Mouse (Mus musculus): Measurements from ENCODE around the gene Map6. TPM values are rescaled to one million over a fixed set of nuclear protein-coding genes. Genes with fewer than 3 reads are reported as not detected.

Map6 gene
- polyA plus RNA-seq, 1 experiment from 2014 or later, result 0.06 TPM

GRCm38 (mm10) chr7:99382088-99383000 is 115.1 kb downstream of the Map6 start:
- H3K27me3 ChIP-seq (ENCODE audit: insufficient read depth, low read length), result peaks cover 18% of the 10 kb centered on the region
- peak; percentile 32 for DNase-seq
- H3K4me2 ChIP-seq (ENCODE audit: low read depth, low read length), result peak overlapping the region; percentile 90
- H3K36me3 ChIP-seq (replicated peaks; ENCODE audit: insufficient read depth, low read length), result no peaks in the 10 kb centered on the region
- no peak for ATAC-seq
- H3K9ac ChIP-seq (replicated peaks), result peak overlapping the region; percentile 60
- TF ChIP-seq CTCF (IDR thresholded peaks at IDR 0.05; ENCODE audit: low read depth), result no peak
- TF ChIP-seq EP300 (IDR thresholded peaks at IDR 0.05; ENCODE audit: low read depth), result no peak
- H3K9me3 ChIP-seq (ENCODE audit: low read length), result no peaks in the 10 kb centered on the region
- H3K27ac ChIP-seq (ENCODE audit: low read depth), result 0 out of 2 replicates have a peak overlapping the region, but pooled peaks have one; percentile 41
- H3K4me3 ChIP-seq (ENCODE audit: low read depth, low read length), result peak overlapping the region; percentile 53
- WGBS (ENCODE audit: insufficient replicate concordance), result 8% methylated on average over 30 of the region's 30 CpGs
- peaks cover 14% of the 10 kb centered on the region for H3K4me1 ChIP-seq (ENCODE audit: insufficient read depth)

GRCm38 (mm10) chr7:99383246-99383645 is 116.0 kb downstream of the Map6 start:
- no peaks in the 10 kb centered on the region for H3K36me3 ChIP-seq (replicated peaks; ENCODE audit: insufficient read depth, low read length)
- H3K27ac ChIP-seq (ENCODE audit: low read depth), result no peak overlapping the region
- no peaks in the 10 kb centered on the region for H3K9me3 ChIP-seq (ENCODE audit: low read length)
- H3K4me1 ChIP-seq (ENCODE audit: insufficient read depth), result peaks cover 14% of the 10 kb centered on the region
- no peak for DNase-seq
- peaks cover 18% of the 10 kb centered on the region for H3K27me3 ChIP-seq (ENCODE audit: insufficient read depth, low read length)
- no peak for ATAC-seq
- peak overlapping the region; percentile 90; the same call in 1 of the 2 replicates for H3K4me2 ChIP-seq (ENCODE audit: low read depth, low read length)
- WGBS (ENCODE audit: insufficient replicate concordance), result 60% methylated on average over 5 of the region's 5 CpGs
- TF ChIP-seq EP300 (IDR thresholded peaks at IDR 0.05; ENCODE audit: low read depth) (no peak), CTCF (IDR thresholded peaks at IDR 0.05; ENCODE audit: low read depth) (no peak)
- H3K9ac ChIP-seq (replicated peaks), result no peak overlapping the region; the same call in 1 of the 2 replicates
- no peak overlapping the region for H3K4me3 ChIP-seq (ENCODE audit: low read depth, low read length)

- Histone ChIP-seq H3K4me1 (ENCODE audit: insufficient read depth) (peaks cover 14% of the 10 kb centered on the region), H3K27me3 (ENCODE audit: insufficient read depth, low read length) (peaks cover 18% of the 10 kb centered on the region), H3K9ac (replicated peaks) (no peak overlapping the region), H3K27ac (ENCODE audit: low read depth) (peak overlapping the region; percentile 57; the same call in 1 of the 2 replicates), H3K4me2 (ENCODE audit: low read depth, low read length) (no peak overlapping the region), H3K36me3 (replicated peaks; ENCODE audit: insufficient read depth, low read length) (no peaks in the 10 kb centered on the region), H3K4me3 (ENCODE audit: low read depth, low read length) (no peak overlapping the region), H3K9me3 (ENCODE audit: low read length) (no peaks in the 10 kb centered on the region)
- ATAC-seq (no peak), DNase-seq (no peak)
- WGBS (ENCODE audit: insufficient replicate concordance), result 41% methylated on average over 4 of the region's 4 CpGs
- no peak for TF ChIP-seq EP300 (IDR thresholded peaks at IDR 0.05; ENCODE audit: low read depth)
- TF ChIP-seq CTCF (IDR thresholded peaks at IDR 0.05; ENCODE audit: low read depth), result no peak; the same call in 1 of the 2 replicates
These were observed 116.9 kb downstream of the Map6 start for GRCm38 (mm10) chr7:99384101-99384611.

GRCm38 (mm10) chr7:99386030-99386429 is 118.8 kb downstream of the Map6 start:
- no peak overlapping the region for H3K27ac ChIP-seq (ENCODE audit: low read depth)
- H3K36me3 ChIP-seq (replicated peaks; ENCODE audit: insufficient read depth, low read length), result no peaks in the 10 kb centered on the region
- ATAC-seq (no peak), DNase-seq (no peak)
- H3K9me3 ChIP-seq (ENCODE audit: low read length), result no peaks in the 10 kb centered on the region
- WGBS (ENCODE audit: insufficient replicate concordance), result 77% methylated on average over 5 of the region's 5 CpGs
- no peak overlapping the region for H3K4me2 ChIP-seq (ENCODE audit: low read depth, low read length)
- H3K4me1 ChIP-seq (ENCODE audit: insufficient read depth), result peaks cover 9% of the 10 kb centered on the region
- no peak overlapping the region for H3K4me3 ChIP-seq (ENCODE audit: low read depth, low read length)
- TF ChIP-seq EP300 (IDR thresholded peaks at IDR 0.05; ENCODE audit: low read depth) (no peak), CTCF (IDR thresholded peaks at IDR 0.05; ENCODE audit: low read depth) (no peak)
- peaks cover 18% of the 10 kb centered on the region for H3K27me3 ChIP-seq (ENCODE audit: insufficient read depth, low read length)
- H3K9ac ChIP-seq (replicated peaks), result no peak overlapping the region

Other genes with a start within 250 kb of the Map6 start
- 9.4 and 11.9 TPM in 2 replicates for gene Uvrag, start 126.3 kb upstream of the Map6 start, polyA plus RNA-seq (2015; fragmentation: Nextera tagmentation; extraction: Ambion mirVana)
- 226 and 249 TPM in 2 replicates for gene Dgat2, start 84.7 kb upstream of the Map6 start, polyA plus RNA-seq (2015; fragmentation: Nextera tagmentation; extraction: Ambion mirVana)
- gene Mogat2, start 28.8 kb upstream of the Map6 start, polyA plus RNA-seq (2015; fragmentation: Nextera tagmentation; extraction: Ambion mirVana), result 3.9 and 4.0 TPM in 2 replicates
- 24.0 and 29.6 TPM in 2 replicates for gene Serpinh1, start 85.8 kb downstream of the Map6 start, polyA plus RNA-seq (2015; fragmentation: Nextera tagmentation; extraction: Ambion mirVana)
- gene Gdpd5, start 114.0 kb downstream of the Map6 start, polyA plus RNA-seq (2015; fragmentation: Nextera tagmentation; extraction: Ambion mirVana), result 1.7 TPM in 2 replicates
- gene Klhl35, start 198.6 kb downstream of the Map6 start, polyA plus RNA-seq (2015; fragmentation: Nextera tagmentation; extraction: Ambion mirVana), result 0.35 and 0.37 TPM in 2 replicates
- gene Rps3, start 216.3 kb downstream of the Map6 start, polyA plus RNA-seq (2015; fragmentation: Nextera tagmentation; extraction: Ambion mirVana), result 472 TPM in 2 replicates